Mouse (Mus musculus) lung, embryonic 14.5 days (tissue): ENCODE measurements at regions not wholly inside any gene's neighbourhood (a gene's known extent, or its start where the extent isn't known, plus 50 kb on each side); places are given as distances from the start of the nearest gene placed in this dataset.

Experiments
- ATAC-seq: fragments of 200-750 bp; cut with Nextera tagmentation; 2 replicates; pipeline ENCODE4 v1.8.0; 2017; ENCODE audit warnings: mild to moderate bottlenecking, moderate TSS enrichment, moderate library complexity; ENCODE audit not compliant: insufficient read depth
- DNase-seq: peaks from one replicate; pipeline ENCODE4 v3.0.0-alpha.2; 2015
- H3K27ac ChIP-seq: fragments of 300-500 bp; sonication (generic); 2 replicates; pipeline ENCODE4 v1.5.1; 2014; ENCODE audit warnings: low read depth, mild to moderate bottlenecking, moderate library complexity
- H3K27me3 ChIP-seq: fragments of 300-500 bp; sonication (generic); 2 replicates; pipeline ENCODE4 v1.6.1; 2014; ENCODE audit warnings: low read length, control low read depth; ENCODE audit not compliant: insufficient read depth
- H3K36me3 ChIP-seq: fragments of 300-500 bp; sonication (generic); 2 replicates; pipeline ENCODE4 v1.6.1; 2014; ENCODE audit warnings: control low read depth; ENCODE audit not compliant: insufficient read depth
- H3K4me1 ChIP-seq: fragments of 300-500 bp; sonication (generic); 2 replicates; pipeline ENCODE4 v1.6.1; 2014; ENCODE audit warnings: antibody characterized with exemption, control low read depth; ENCODE audit not compliant: insufficient read depth
- H3K4me2 ChIP-seq: fragments of 300-500 bp; sonication (generic); 2 replicates; pipeline ENCODE4 v1.6.1; 2014; ENCODE audit warnings: mild to moderate bottlenecking
- H3K4me3 ChIP-seq: fragments of 300-500 bp; sonication (generic); 2 replicates; pipeline ENCODE4 v1.5.1; 2014; ENCODE audit warnings: low read depth, low read length
- H3K9ac ChIP-seq: fragments of 300-500 bp; sonication (generic); 2 replicates; pipeline ENCODE4 v1.6.1; 2014
- H3K9me3 ChIP-seq: fragments of 300-500 bp; sonication (generic); 2 replicates; pipeline ENCODE4 v1.6.1; 2016; ENCODE audit warnings: low read depth, low read length, control low read depth
- CTCF ChIP-seq: IDR thresholded peaks from 2 replicates; pipeline ENCODE4 v1.5.1; 2016; ENCODE audit warnings: antibody characterized with exemption, low read depth
- WGBS: fragments of 180-500 bp; shearing (Covaris S2); extraction: QIAGEN DNeasy Blood & Tissue Kit; methylation state at CpG from one replicate; pipeline ENCODE4 v1.1.7; 2014; 5-methylcytosine and 5-hydroxymethylcytosine counted together

DNA sequence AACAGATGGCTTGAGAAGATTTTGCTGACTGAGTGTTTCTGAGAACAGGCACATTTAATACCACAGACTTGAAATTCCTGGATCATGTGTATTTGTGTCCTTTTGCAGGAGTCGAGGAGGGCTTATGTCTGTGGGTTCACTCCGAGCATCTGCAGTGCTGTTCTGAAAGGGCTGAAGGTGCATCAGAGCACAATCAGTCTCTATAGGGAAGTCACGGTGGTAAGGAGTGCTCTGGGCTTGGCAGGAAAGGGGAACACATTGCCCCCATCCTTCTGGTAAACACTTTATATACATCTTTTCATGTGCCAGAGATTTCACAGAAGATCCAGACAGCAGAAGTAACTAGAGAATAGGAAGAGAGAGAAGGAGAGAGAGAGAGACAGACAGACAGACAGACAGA lies 545.1 kb downstream of the Tmem38b start:
- DNase-seq (no peak), ATAC-seq (no peak)
- Histone ChIP-seq H3K9me3 (no peaks in the 10 kb centered on the region), H3K36me3 (no peaks in the 10 kb centered on the region), H3K4me1 (no peaks in the 10 kb centered on the region), H3K9ac (no peak overlapping the region), H3K4me3 (no peak overlapping the region), H3K27ac (no peak overlapping the region), H3K27me3 (no peaks in the 10 kb centered on the region), H3K4me2 (no peak overlapping the region)
- WGBS = 42% methylated on average over 3 of the region's 3 CpGs
- TF ChIP-seq CTCF = no peak

DNA sequence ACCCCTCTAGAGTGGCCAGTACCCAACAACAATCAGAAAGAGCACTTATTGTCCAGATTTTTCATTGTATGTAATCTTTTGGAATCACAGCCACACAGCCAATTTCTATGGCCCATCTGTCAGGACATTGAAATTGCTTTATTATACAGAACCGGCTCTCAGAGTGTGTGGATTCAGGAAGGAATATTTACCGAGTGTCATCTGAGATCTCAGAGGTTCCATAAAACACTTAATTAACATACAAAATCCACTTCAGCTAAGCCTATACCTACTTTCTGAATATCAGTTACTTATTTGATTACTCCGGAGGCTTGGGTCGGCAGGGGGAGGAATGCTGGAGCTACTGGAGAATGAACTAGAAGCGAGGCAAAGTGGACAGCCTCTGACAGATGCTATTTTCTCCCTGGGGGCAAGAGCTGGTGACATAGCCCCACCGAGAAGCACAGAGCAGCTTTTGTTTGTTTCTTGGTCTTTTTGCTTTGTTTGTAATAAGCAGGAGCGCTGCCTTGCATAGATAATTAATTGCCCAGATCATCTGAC lies 545.6 kb downstream of the Tmem38b start:
- ATAC-seq (no peak), DNase-seq (no peak)
- TF ChIP-seq CTCF = no peak
- H3K27ac ChIP-seq = no peak overlapping the region
- H3K4me2 ChIP-seq = no peak overlapping the region
- H3K4me1 ChIP-seq = no peaks in the 10 kb centered on the region
- no peaks in the 10 kb centered on the region for H3K27me3 ChIP-seq
- 23% methylated on average over 7 of the region's 7 CpGs for WGBS
- H3K9me3 ChIP-seq = no peaks in the 10 kb centered on the region
- H3K9ac ChIP-seq = no peak overlapping the region
- H3K36me3 ChIP-seq = no peaks in the 10 kb centered on the region
- H3K4me3 ChIP-seq = no peak overlapping the region

DNA sequence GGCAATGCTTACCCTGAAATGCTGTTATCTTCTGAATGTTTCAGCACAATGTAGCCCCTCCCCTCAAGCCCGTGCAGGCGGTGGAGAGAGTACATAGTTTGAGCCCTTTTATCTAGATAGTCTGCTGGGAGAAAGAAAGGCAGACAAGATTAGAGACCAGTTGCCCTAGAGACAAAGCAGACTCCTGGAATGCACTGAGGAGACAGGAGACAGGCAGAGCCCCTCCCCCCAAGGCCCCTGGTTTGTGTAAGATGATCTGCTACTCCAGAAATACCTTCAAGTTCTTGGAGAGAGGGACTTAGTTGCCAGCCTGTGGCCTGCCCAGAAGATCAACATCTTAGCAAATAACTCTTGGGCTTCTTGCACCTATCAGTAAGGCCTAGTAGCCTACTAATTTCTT lies 547.8 kb downstream of the Tmem38b start:
- DNase-seq = peak; percentile 40
- H3K4me1 ChIP-seq = no peaks in the 10 kb centered on the region
- H3K36me3 ChIP-seq = no peaks in the 10 kb centered on the region
- H3K9me3 ChIP-seq = no peaks in the 10 kb centered on the region
- no peak overlapping the region for H3K4me3 ChIP-seq
- no peak overlapping the region for H3K4me2 ChIP-seq
- H3K9ac ChIP-seq = no peak overlapping the region
- no peaks in the 10 kb centered on the region for H3K27me3 ChIP-seq
- no peak for TF ChIP-seq CTCF
- WGBS = 4% methylated on average over 2 of the region's 2 CpGs
- no peak overlapping the region for H3K27ac ChIP-seq
- ATAC-seq = peak; percentile 54; the same call in 1 of the 2 replicates

DNA sequence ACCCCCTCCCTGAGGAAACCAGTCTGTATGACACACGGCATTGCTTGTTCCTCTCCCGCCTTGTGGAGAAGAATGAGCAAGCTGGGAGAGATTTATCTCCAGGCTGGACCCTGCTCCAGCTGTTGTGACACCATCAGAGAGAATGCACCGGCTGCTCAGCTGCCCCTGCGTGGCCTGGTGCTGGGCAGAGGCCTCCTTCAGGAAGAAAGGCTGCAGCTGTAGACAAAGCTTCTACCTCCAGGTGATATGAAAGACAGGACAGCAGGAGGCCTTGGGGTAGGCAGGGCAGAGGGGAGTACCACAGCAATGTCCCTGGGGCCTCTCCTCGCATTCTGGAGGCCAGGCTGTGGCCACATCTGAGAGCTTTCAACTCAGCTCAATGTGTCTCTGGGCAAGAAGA lies 548.6 kb downstream of the Tmem38b start:
- Histone ChIP-seq H3K4me3 (no peak overlapping the region), H3K4me1 (no peaks in the 10 kb centered on the region), H3K36me3 (no peaks in the 10 kb centered on the region), H3K9ac (no peak overlapping the region), H3K27ac (no peak overlapping the region), H3K27me3 (no peaks in the 10 kb centered on the region), H3K4me2 (no peak overlapping the region), H3K9me3 (no peaks in the 10 kb centered on the region)
- peak; percentile 38; the same call in 1 of the 2 replicates for ATAC-seq
- WGBS = 12% methylated on average over 5 of the region's 5 CpGs
- peak; percentile 18 for DNase-seq
- no peak for TF ChIP-seq CTCF

DNA sequence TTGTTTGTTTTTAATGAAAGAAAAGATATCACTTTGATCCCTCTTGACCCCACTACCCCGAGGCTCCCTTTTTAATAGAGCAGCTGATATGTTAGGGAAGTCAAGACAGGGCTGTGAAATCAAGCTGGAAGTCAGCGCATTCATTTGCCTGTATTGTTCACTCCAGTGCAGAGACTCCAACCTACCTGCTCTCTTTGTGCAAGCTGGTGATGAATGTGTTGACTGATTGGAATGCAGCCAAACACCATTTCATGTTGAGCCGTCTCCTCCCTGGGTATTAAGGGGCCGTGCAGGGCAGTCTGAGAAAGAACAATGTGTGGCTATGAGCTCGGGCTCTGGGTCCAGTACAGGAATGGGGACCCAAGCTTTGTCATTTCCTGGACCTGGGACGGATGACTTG lies 557.4 kb upstream of the Zfp462 start:
- peak; percentile 76 for DNase-seq
- TF ChIP-seq CTCF = no peak

DNA sequence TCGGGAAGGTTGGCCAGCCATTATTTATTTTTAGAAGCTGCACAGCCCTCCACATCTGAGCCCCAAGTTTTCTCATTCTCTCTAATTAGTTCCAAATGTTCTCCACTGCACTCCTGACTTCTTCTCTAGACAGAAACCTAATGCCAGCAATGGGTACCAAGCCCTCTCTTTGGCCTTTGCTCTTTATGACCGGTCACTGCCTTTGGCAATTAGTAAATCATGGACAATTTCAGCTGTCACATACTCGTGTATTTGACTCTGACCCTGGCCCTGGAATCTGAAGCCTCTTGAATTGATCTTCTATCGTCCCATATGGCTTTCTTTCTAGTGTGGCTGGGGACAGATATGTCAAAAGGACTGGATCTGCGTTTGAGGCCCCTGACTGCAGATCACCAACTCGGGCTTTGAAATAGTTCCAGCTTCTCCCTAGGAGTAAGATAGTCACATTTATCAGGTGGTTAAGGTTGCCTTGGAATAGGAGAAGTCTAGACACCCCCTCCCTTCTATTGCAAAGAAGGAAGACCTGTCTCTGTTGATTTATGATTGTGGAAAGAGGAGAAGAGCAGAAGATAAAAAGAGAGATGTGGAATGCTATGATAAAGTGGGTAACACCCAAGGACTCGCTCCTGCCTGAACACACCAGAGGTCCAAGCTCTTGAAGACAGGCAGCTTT lies 553.2 kb upstream of the Zfp462 start:
- DNase-seq (no peak), ATAC-seq (no peak)
- H3K36me3 ChIP-seq = no peaks in the 10 kb centered on the region
- no peak overlapping the region for H3K27ac ChIP-seq
- no peaks in the 10 kb centered on the region for H3K27me3 ChIP-seq
- no peak overlapping the region for H3K9ac ChIP-seq
- no peaks in the 10 kb centered on the region for H3K9me3 ChIP-seq
- no peak for TF ChIP-seq CTCF
- 35% methylated on average over 7 of the region's 7 CpGs for WGBS
- no peak overlapping the region for H3K4me2 ChIP-seq
- no peak overlapping the region for H3K4me3 ChIP-seq
- no peaks in the 10 kb centered on the region for H3K4me1 ChIP-seq

More for the DNA sequence above, 557.4 kb upstream of the Zfp462 start:
- Histone ChIP-seq H3K9ac (no peak overlapping the region), H3K9me3 (no peaks in the 10 kb centered on the region), H3K36me3 (no peaks in the 10 kb centered on the region), H3K4me1 (no peaks in the 10 kb centered on the region), H3K27ac (0 out of 2 replicates have a peak overlapping the region, but pooled peaks have one; percentile 4), H3K27me3 (no peaks in the 10 kb centered on the region), H3K4me3 (no peak overlapping the region), H3K4me2 (no peak overlapping the region)
- peak; percentile 83 for ATAC-seq
- WGBS = 34% methylated on average over 6 of the region's 6 CpGs

DNA sequence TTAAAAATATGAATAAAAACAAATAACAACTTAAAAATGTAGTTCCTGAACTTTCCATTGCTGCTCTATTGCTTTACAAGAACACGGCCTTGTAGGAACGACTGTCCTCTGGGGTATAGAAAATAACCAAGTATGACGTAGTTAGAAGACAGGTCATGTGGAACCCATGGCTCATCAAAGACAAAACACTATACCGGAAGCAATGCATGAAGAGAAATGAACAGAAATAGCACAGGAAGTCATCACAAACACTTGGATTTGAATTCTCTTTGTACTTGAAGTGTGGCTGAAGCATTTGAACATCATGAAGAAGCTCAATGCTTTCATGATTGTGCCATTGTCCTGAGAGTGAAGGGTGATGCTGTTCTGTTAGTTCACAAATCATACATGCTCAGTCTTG lies 538.7 kb upstream of the Zfp462 start:
- no peak for TF ChIP-seq CTCF
- Histone ChIP-seq H3K4me1 (no peaks in the 10 kb centered on the region), H3K9ac (no peak overlapping the region), H3K36me3 (no peaks in the 10 kb centered on the region), H3K27ac (no peak overlapping the region), H3K4me3 (no peak overlapping the region), H3K9me3 (no peaks in the 10 kb centered on the region), H3K27me3 (no peaks in the 10 kb centered on the region), H3K4me2 (no peak overlapping the region)
- no peak for DNase-seq
- WGBS = 73% methylated on average over 4 of the region's 4 CpGs
- no peak for ATAC-seq

DNA sequence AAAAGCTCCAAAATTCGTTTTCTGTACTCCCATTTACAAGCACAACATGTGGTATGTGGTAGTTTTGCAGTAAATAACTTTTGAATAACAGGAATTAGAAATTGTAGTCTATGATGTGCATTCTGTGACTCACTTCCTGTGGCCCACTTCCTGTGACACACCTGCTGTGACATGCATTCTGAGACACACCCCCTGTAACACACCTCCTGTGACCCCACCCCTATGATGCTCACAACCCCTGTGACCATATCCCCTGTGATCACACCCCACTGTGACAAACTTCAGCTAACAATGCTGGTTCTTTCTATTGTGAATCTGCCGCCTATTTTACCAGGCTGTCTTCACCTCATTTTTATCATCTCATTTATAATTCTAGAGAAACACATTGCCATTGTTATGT lies 536.9 kb upstream of the Zfp462 start:
- no peak for DNase-seq
- Histone ChIP-seq H3K4me1 (no peaks in the 10 kb centered on the region), H3K36me3 (no peaks in the 10 kb centered on the region), H3K4me2 (no peak overlapping the region), H3K4me3 (no peak overlapping the region), H3K27ac (no peak overlapping the region), H3K9me3 (no peaks in the 10 kb centered on the region), H3K9ac (no peak overlapping the region), H3K27me3 (no peaks in the 10 kb centered on the region)
- TF ChIP-seq CTCF = no peak
- 42% methylated on average over 2 of the region's 2 CpGs for WGBS
- ATAC-seq = no peak
